Mouse (Mus musculus) heart, postnatal 0 days (tissue): Measurements from ENCODE around the gene 1700024G13Rik.

Experiments used
- CTCF ChIP-seq: IDR thresholded peaks from 2 replicates; pipeline ENCODE4 v1.5.1; 2016; ENCODE audit warnings: antibody characterized with exemption, control low read depth, low read depth
- EP300 ChIP-seq: IDR thresholded peaks from 2 replicates; pipeline ENCODE4 v1.6.1; 2016; ENCODE audit warnings: antibody characterized with exemption, low read depth

DNA sequence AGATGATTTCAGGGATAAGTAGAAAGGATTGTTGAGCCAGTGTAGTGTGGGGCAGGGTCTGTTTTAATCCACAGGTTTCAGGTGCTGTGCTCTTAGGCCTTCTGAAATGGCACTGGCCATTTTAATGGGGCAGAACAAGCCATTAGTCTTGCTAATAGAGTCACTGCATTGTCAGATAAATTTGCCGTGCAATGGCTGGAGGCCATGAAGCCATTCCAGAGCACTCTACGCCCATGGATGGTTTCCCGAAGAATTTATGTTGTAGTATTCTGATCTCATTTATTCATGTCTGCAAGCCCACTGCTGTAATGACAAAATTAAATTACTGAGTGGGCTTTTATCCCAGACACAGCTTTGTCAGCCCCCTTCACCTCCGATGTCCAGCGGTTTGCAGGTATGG is 21.9 kb upstream of the 1700024G13Rik start:
- TF ChIP-seq EP300 = no peak
- TF ChIP-seq CTCF = no peak
